Mouse (Mus musculus) neural tube, embryonic 14.5 days (tissue): Measurements from ENCODE around the gene Arhgap19. TPM values are rescaled to one million over a fixed set of nuclear protein-coding genes. Genes with fewer than 3 reads are reported as not detected.
A peak's percentile ranks its signal among the peaks of the same experiment; 100 is the strongest.
"Not testable (repeated sequence)": the region's sequence is repeated elsewhere in the genome, so short reads cannot be mapped to it uniquely, and the experiment has no call there.

Source experiments
- ATAC-seq: fragments of 200-750 bp; cut with Nextera tagmentation; 2 replicates; pipeline ENCODE4 v1.8.0; 2017; ENCODE audit warnings: low read depth, mild to moderate bottlenecking, moderate TSS enrichment, moderate library complexity
- H3K27ac ChIP-seq: fragments of 300-500 bp; sonication (generic); 2 replicates; pipeline ENCODE4 v1.5.1; 2014; ENCODE audit warnings: low read depth, mild to moderate bottlenecking, control low read depth, low read length, moderate library complexity, mixed read lengths
- H3K27me3 ChIP-seq: fragments of 300-500 bp; sonication (generic); 2 replicates; pipeline ENCODE4 v1.6.1; 2014; ENCODE audit warnings: low read length; ENCODE audit not compliant: control insufficient read depth, insufficient read depth
- H3K36me3 ChIP-seq: fragments of 300-500 bp; sonication (generic); 2 replicates; pipeline ENCODE4 v1.6.1; 2014; ENCODE audit warnings: low read length, mixed read lengths; ENCODE audit not compliant: control insufficient read depth, insufficient read depth
- H3K4me1 ChIP-seq: fragments of 300-500 bp; sonication (generic); 2 replicates; pipeline ENCODE4 v1.6.1; 2014; ENCODE audit warnings: low read length; ENCODE audit not compliant: control insufficient read depth, insufficient read depth
- H3K4me2 ChIP-seq: fragments of 300-500 bp; sonication (generic); 2 replicates; pipeline ENCODE4 v1.6.1; 2014; ENCODE audit warnings: mild to moderate bottlenecking, low read depth, low read length, control low read depth
- H3K4me3 ChIP-seq: fragments of 300-500 bp; sonication (generic); 2 replicates; pipeline ENCODE4 v1.5.1; 2014; ENCODE audit warnings: low read depth, low read length, control low read depth, mixed read lengths
- H3K9ac ChIP-seq: fragments of 300-500 bp; sonication (generic); replicated peaks from 2 replicates; pipeline ENCODE4 v1.6.1; 2014; ENCODE audit warnings: low read depth, mild to moderate bottlenecking, control low read depth, low read length, mixed read lengths
- H3K9me3 ChIP-seq: fragments of 300-500 bp; sonication (generic); 2 replicates; pipeline ENCODE4 v1.6.1; 2016; ENCODE audit warnings: low read length; ENCODE audit not compliant: control insufficient read depth
- WGBS: fragments of 180-500 bp; shearing (Covaris S2); extraction: QIAGEN DNeasy Blood & Tissue Kit; methylation state at CpG from one replicate; pipeline ENCODE4 v1.1.7; 2014; 5-methylcytosine and 5-hydroxymethylcytosine counted together
- polyA plus RNA-seq: library from polyadenylated mRNA; unstranded; fragments of >200 nt; fragmentation: Nextera tagmentation; extraction: Ambion mirVana; gene quantifications from 2 replicates; pipeline ENCODE4 v1.2.1, GENCODE M21; 2014

The Arhgap19 gene
- 3.6 and 5.9 TPM in 2 replicates for polyA plus RNA-seq

DNA sequence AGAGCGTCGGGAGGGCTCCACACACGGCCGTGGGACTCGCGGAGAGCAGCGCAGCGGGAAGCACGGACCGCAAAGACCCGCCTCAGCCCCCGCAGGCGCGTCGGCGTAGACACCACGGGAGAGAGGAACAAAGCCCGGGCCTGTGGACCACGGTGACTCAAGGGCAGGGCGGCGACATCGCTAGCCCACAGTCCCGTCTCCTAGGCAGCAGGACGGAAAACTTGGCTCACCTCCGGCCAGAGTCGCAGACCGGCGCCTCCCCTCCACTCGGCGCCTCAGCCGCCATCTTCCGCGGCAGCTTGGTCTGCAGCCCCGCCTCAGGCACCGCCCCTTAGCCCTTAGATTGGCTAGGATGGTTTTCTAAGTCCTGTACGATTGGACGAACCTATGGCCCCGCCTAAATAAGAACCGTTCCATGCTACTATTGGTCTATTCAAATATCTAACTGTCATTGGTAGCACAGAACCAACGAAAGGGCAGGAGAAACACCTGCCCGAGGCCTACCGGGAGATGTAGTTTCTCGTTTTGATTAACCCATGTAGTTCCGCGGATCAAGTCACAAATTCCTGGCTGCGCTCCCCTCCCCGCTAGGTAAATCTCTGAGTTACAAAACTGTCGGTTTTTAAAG, at the start of gene Arhgap19:
Gene Arhgap19, minus strand, starts transcription at position 306 of the 628 bp plus-strand sequence.
- under 1% methylated on average over 42 of the region's 48 CpGs for whole genome bisulfite sequencing
- H3K4me1 ChIP-seq = peaks cover 6% of the 10 kb centered on the region; the same call in 1 of the 2 replicates

GRCm38 (mm10) chr19:41850719-41851543, 49.1 kb upstream of the Arhgap19 start:
- no peak overlapping the region for H3K4me3 ChIP-seq
- H3K4me2 ChIP-seq = peak overlapping the region; percentile 39
- H3K27ac ChIP-seq = peak overlapping the region; percentile 94
- WGBS = 12% methylated on average over 14 of the region's 14 CpGs
- no peaks in the 10 kb centered on the region for H3K27me3 ChIP-seq
- H3K9me3 ChIP-seq = no peaks in the 10 kb centered on the region
- H3K36me3 ChIP-seq = no peaks in the 10 kb centered on the region
- peak overlapping the region; percentile 26; the same call in 1 of the 2 replicates for H3K9ac ChIP-seq
- peaks cover 23% of the 10 kb centered on the region for H3K4me1 ChIP-seq
- ATAC-seq = no peak

More for the DNA sequence above, at the start of gene Arhgap19:
- peak within 1 kb of the TSS; percentile 63 for H3K4me2 ChIP-seq
- H3K4me3 ChIP-seq = peak within 1 kb of the TSS; percentile 73
- peak; percentile 100 for ATAC-seq
- no peaks in the 10 kb centered on the region for H3K27me3 ChIP-seq
- no peaks in the 10 kb centered on the region for H3K9me3 ChIP-seq
- no peaks in the 10 kb centered on the region for H3K36me3 ChIP-seq
- peak within 1 kb of the TSS; percentile 53; the same call in 1 of the 2 replicates for H3K27ac ChIP-seq
- peak within 1 kb of the TSS; percentile 62 for H3K9ac ChIP-seq

DNA sequence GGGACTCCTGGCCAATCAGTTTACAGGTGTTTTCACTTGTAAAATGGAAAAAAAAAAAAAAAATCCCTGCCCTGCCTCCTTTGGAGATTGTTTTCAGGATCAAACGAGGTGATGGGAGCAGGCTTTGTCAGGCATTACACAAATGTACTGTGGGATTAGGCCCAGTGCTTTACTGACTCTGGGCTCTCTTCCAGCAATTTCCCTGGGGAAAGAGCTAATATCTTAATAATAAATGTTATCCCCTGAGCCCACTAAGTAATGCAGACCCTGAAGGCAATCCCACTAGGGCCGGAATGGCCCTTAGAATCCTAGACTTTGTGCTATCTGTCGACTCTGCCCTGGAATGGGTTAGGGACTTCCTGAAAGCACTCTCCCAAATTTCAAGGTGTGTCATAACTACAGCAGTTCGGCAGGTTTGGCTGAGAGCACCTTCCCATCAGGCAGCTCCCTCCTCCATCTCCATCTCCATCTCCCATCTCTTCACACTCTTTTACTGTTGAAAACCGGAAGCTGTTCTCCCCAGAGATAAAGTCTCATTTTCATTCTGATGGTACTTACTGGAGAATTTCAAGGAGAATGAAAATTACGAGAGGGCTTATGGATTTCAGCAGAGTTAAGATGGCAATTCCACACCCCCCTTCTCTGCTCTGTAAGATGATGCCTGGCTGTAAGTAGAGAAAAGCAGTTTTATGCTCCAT, 48.3 kb upstream of the Arhgap19 start:
- 11% methylated on average over 6 of the region's 6 CpGs for WGBS
- H3K9me3 ChIP-seq = no peaks in the 10 kb centered on the region
- H3K4me3 ChIP-seq = no peak overlapping the region
- H3K4me1 ChIP-seq = peaks cover 25% of the 10 kb centered on the region
- no peak overlapping the region for H3K9ac ChIP-seq
- peak overlapping the region; percentile 39; the same call in 1 of the 2 replicates for H3K4me2 ChIP-seq
- H3K27me3 ChIP-seq = no peaks in the 10 kb centered on the region
- ATAC-seq = no peak
- peak overlapping the region; percentile 94 for H3K27ac ChIP-seq
- no peaks in the 10 kb centered on the region for H3K36me3 ChIP-seq

GRCm38 (mm10) chr19:41847992-41848851, 46.4 kb upstream of the Arhgap19 start, which contains the start of gene Frat2:
Gene Frat2 (minus strand): TSS chr19:41848132.
- ATAC-seq = peak; percentile 95
- peaks cover 25% of the 10 kb centered on the region for H3K4me1 ChIP-seq
- peak within 1 kb of the TSS; percentile 91 for H3K4me2 ChIP-seq
- peak within 1 kb of the TSS; percentile 89 for H3K27ac ChIP-seq
- peak within 1 kb of the TSS; percentile 82 for H3K9ac ChIP-seq
- peak within 1 kb of the TSS; percentile 82 for H3K4me3 ChIP-seq
- H3K36me3 ChIP-seq = no peaks in the 10 kb centered on the region
- 1% methylated on average over 68 of the region's 72 CpGs for WGBS
- no peaks in the 10 kb centered on the region for H3K9me3 ChIP-seq
- H3K27me3 ChIP-seq = no peaks in the 10 kb centered on the region

DNA sequence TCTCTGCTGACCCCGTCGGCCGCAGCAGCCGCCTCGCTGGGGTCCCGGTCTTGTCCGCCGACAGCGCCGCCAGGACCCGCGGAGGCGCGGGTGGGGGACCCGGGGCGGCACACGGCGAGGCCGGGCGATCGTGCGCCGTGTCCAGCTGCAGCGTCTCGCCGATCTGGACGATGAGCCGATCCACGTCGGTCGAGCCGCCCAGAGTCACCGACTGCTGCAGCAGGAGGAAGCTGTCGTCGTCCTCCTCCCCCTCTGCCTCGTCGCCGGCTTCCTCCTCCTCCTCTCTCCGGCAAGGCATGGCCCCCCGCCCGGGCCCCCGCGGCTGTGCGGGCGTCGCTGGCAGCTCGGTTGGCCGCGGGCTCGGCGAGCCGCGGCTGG, 45.8 kb upstream of the Arhgap19 start:
- ATAC-seq = peak; percentile 67
- peak overlapping the region; percentile 82 for H3K4me3 ChIP-seq
- under 1% methylated on average over 46 of the region's 53 CpGs for WGBS
- H3K27me3 ChIP-seq, H3K36me3 ChIP-seq, H3K9me3 ChIP-seq: not testable (repeated sequence)
- H3K4me1 ChIP-seq = peaks cover 25% of the 10 kb centered on the region
- peak overlapping the region; percentile 82 for H3K9ac ChIP-seq
- peak overlapping the region; percentile 91 for H3K4me2 ChIP-seq
- H3K27ac ChIP-seq = peak overlapping the region; percentile 89

DNA sequence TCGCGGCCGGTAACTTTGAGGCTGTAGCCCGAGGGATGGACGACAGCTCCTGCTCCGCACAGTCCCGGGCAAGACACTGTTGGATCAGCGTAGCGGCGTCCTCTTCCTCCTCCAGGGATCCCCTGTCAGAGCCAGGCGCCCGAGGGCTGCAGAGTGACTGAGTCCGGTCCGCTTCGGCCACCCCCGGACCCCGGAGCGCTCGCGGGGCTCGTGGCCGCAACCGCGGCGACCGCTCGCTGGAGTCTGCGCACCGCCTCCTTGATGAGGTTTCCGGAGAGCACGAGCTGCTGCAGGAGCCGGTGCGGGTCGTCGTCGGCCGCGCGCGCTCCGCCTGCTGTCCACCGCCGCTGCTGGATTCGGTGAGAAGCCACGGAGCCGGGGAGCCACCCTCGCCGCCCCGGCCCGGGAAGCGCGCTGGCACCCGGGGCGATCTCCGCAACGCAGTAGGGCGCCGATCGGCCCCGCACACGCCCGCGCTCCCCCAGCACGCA, 45.3 kb upstream of the Arhgap19 start:
- WGBS = under 1% methylated on average over 58 of the region's 64 CpGs
- peak overlapping the region; percentile 89 for H3K27ac ChIP-seq

DNA sequence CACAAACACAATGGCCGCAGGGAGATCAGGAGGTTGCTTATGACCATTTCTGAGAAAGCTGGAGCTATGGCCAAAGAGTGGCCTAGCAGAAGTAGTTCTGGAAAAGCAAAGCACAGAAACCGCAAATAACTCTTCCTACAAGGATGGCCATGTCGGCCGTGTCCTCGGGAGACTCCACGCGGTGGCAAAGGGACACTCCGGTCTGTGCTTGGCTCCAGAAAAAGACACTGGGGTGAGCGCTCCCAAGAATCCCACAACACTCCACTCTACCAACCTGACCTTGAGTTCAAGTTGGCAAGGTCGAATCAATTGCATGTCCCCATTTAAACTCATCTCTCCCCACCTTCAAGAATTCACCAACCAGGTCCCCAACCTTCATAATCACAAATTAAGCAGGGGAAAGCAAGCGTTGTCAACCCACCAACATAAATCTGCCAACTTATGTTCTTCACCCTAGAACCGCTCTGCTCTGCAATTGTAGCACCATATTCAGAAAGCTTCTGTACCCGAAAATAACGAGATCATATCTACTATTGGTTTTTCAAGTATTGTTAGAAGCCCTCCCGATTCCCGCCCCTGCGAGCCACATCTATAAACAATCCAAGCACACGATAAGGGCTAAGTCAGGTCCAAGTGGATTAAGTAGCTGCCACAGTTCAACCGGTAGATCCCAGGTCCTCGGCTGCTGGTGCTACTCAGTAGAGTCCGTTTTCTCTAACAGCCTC, 44.7 kb upstream of the Arhgap19 start:
- H3K4me1 ChIP-seq = peaks cover 25% of the 10 kb centered on the region
- WGBS = 11% methylated on average over 21 of the region's 21 CpGs

More for the DNA sequence above, 45.3 kb upstream of the Arhgap19 start:
- peak; percentile 9 for ATAC-seq
- no peaks in the 10 kb centered on the region for H3K27me3 ChIP-seq
- peak overlapping the region; percentile 82 for H3K9ac ChIP-seq
- H3K36me3 ChIP-seq = no peaks in the 10 kb centered on the region
- H3K9me3 ChIP-seq = no peaks in the 10 kb centered on the region
- peaks cover 25% of the 10 kb centered on the region for H3K4me1 ChIP-seq
- peak overlapping the region; percentile 91 for H3K4me2 ChIP-seq
- peak overlapping the region; percentile 82 for H3K4me3 ChIP-seq

More for the DNA sequence above, 44.7 kb upstream of the Arhgap19 start:
- H3K36me3 ChIP-seq = no peaks in the 10 kb centered on the region
- ATAC-seq = no peak
- H3K27ac ChIP-seq = peak overlapping the region; percentile 89
- H3K4me2 ChIP-seq = peak overlapping the region; percentile 91
- no peaks in the 10 kb centered on the region for H3K9me3 ChIP-seq
- no peaks in the 10 kb centered on the region for H3K27me3 ChIP-seq
- peak overlapping the region; percentile 82 for H3K4me3 ChIP-seq
- peak overlapping the region; percentile 82 for H3K9ac ChIP-seq
